29 mouse cellular contexts compared by ENCODE assay signal in the genomic region with DNA sequence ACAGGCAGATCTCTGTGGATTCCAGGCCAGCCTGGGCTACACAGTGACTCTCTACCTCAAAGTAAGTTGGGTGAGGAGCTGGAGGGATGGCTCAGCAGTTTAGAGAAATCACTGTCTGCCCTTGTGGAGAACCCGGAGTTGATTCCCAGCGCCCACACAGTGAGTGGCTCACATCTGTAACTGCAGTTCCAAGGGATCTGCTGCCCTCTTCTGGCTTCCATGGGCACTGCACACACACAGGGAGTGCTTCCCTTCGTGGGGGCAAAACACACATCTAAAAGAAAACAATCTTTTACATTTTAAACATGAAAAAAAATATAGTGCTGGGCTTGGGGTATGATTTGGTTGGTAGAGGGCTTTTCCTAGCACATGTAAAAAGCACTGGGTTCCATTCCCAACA. TPM values are rescaled to one million over a fixed set of nuclear protein-coding genes. Genes with fewer than 3 reads are reported as not detected.
DNase-seq lines count a peak whose midpoint lies in the region; ATAC-seq and TF ChIP-seq lines count a peak whose summit lies in the region.
"Had no signal": no experiment of that assay in that cellular context is flagged by ENCODE, and none has a peak within 500 bp of the region (broad histone marks: within the 10 kb centered on the region; RNA-seq: fewer than 3 reads in every experiment).

No protein-coding gene starts in this region.

- intact Hi-C loops in gastrocnemius, adult 2 months (cut with DNase I), result no loop called here
- intact Hi-C loops in left cerebral cortex, postnatal 36 days (cut with DNase I), result no loop called here

- TF ChIP-seq POLR2A in bone marrow, adult 2 months (IDR thresholded peaks at IDR 0.05; ENCODE audit: borderline replicate concordance, control insufficient read depth, low read depth, low read length), result no peak

- 83% methylated on average over 3 of the region's 3 CpGs for WGBS in liver, postnatal 0 days (ENCODE audit: insufficient replicate concordance)
- WGBS in liver, embryonic 12.5 days (ENCODE audit: insufficient replicate concordance), result 83% methylated on average over 3 of the region's 3 CpGs
- 88% methylated on average over 3 of the region's 3 CpGs for WGBS in bone marrow, adult 2 months

- H3K4me1 ChIP-seq in liver, postnatal 0 days (ENCODE audit: insufficient read depth), result no peaks in the 10 kb centered on the region
- H3K4me1 ChIP-seq in liver, embryonic 12.5 days, result no peaks in the 10 kb centered on the region
- peaks cover 14% of the 10 kb centered on the region for H3K4me1 ChIP-seq in E14TG2a.4 (replicated peaks; ENCODE audit: low read depth, low read length)
- no peaks in the 10 kb centered on the region for H3K4me1 ChIP-seq in bone marrow, adult 2 months (ENCODE audit: control insufficient read depth, insufficient read depth, low read length)
- H3K4me1 ChIP-seq: embryonic facial prominence, embryonic 15.5 days; heart, embryonic 15.5 days; limb, embryonic 12.5 days; liver, embryonic 15.5 days; megakaryocyte, embryonic 14.5 days had no signal

- no peak for TF ChIP-seq EP300 in liver, postnatal 0 days (IDR thresholded peaks at IDR 0.05; ENCODE audit: low read depth)

- no peak overlapping the region for H3K4me3 ChIP-seq in gastrocnemius, adult 2 months
- H3K4me3 ChIP-seq in liver, postnatal 0 days (ENCODE audit: low read depth, low read length), result no peak overlapping the region
- H3K4me3 ChIP-seq in liver, embryonic 12.5 days, result no peak overlapping the region
- H3K4me3 ChIP-seq in E14TG2a.4 (replicated peaks; ENCODE audit: low read length), result no peak overlapping the region
- no peak overlapping the region for H3K4me3 ChIP-seq in bone marrow, adult 2 months (replicated peaks; ENCODE audit: control insufficient read depth, low read depth, low read length)
- H3K4me3 ChIP-seq: embryonic facial prominence, embryonic 15.5 days; heart, embryonic 15.5 days; limb, embryonic 12.5 days; liver, embryonic 15.5 days; megakaryocyte, embryonic 14.5 days; neural tube, embryonic 15.5 days had no signal

- no peak for DNase-seq in gastrocnemius, adult 2 months
- no peak for DNase-seq in gastrocnemius, postnatal 25 days
- no peak for DNase-seq in liver, postnatal 0 days
- no peak for DNase-seq in lung, postnatal 25 days (ENCODE audit: low spot score)
- no peak for DNase-seq in left cerebral cortex, postnatal 36 days (ENCODE audit: low spot score in 2 of 2)
- DNase-seq: adrenal gland, postnatal 25 days; cerebellum, adult 18-20 months; cerebellum, postnatal 36 days; heart, adult 18-20 months; heart, postnatal 4 days; kidney, adult 2 months; kidney, postnatal 25 days; lung, postnatal 14 days; midbrain, embryonic 14.5 days; right cerebral cortex, postnatal 14 days; thymus, postnatal 36 days had no signal

- TF ChIP-seq CTCF in gastrocnemius, adult 2 months (IDR thresholded peaks at IDR 0.05), result peak; percentile 15; the same call in 1 of the 2 replicates
- peak; percentile 24 for TF ChIP-seq CTCF in liver, postnatal 0 days (IDR thresholded peaks at IDR 0.05; ENCODE audit: low read depth)
- peak; percentile 83 for TF ChIP-seq CTCF in E14TG2a.4 (conservative IDR thresholded peaks at IDR 0.05; ENCODE audit: low read length)
- TF ChIP-seq CTCF in bone marrow, adult 2 months (IDR thresholded peaks at IDR 0.05; ENCODE audit: control insufficient read depth, insufficient read depth, low read length), result peak; percentile 35; the same call in 1 of the 2 replicates

- no peaks in the 10 kb centered on the region for H3K36me3 ChIP-seq in liver, postnatal 0 days (replicated peaks; ENCODE audit: insufficient read depth, low read length)
- no peaks in the 10 kb centered on the region; the same call in 1 of the 2 replicates for H3K36me3 ChIP-seq in liver, embryonic 12.5 days
- no peaks in the 10 kb centered on the region for H3K36me3 ChIP-seq in E14TG2a.4 (ENCODE audit: insufficient read depth, low read length)
- H3K36me3 ChIP-seq: embryonic facial prominence, embryonic 15.5 days; heart, embryonic 15.5 days; limb, embryonic 12.5 days; neural tube, embryonic 15.5 days had no signal

- H3K9me3 ChIP-seq in liver, postnatal 0 days (ENCODE audit: low read length), result no peaks in the 10 kb centered on the region
- peaks cover 9% of the 10 kb centered on the region for H3K9me3 ChIP-seq in liver, embryonic 12.5 days (replicated peaks)
- peaks cover 6% of the 10 kb centered on the region for H3K9me3 ChIP-seq in E14TG2a.4 (ENCODE audit: low read length)
- H3K9me3 ChIP-seq: embryonic facial prominence, embryonic 15.5 days; heart, embryonic 15.5 days; liver, embryonic 15.5 days; neural tube, embryonic 15.5 days had no signal

- no peak overlapping the region for H3K27ac ChIP-seq in gastrocnemius, adult 2 months
- H3K27ac ChIP-seq in liver, postnatal 0 days (ENCODE audit: low read depth), result no peak overlapping the region
- no peak overlapping the region for H3K27ac ChIP-seq in liver, embryonic 12.5 days
- H3K27ac ChIP-seq in bone marrow, adult 2 months (ENCODE audit: control insufficient read depth, insufficient read depth, low read depth, low read length, poor library complexity), result no peak overlapping the region
- H3K27ac ChIP-seq: embryonic facial prominence, embryonic 15.5 days; heart, embryonic 15.5 days; limb, embryonic 12.5 days; liver, embryonic 15.5 days; neural tube, embryonic 15.5 days had no signal

- no peak for ATAC-seq in liver, postnatal 0 days
- no peak for ATAC-seq in liver, embryonic 12.5 days
- ATAC-seq: hindbrain, embryonic 16.5 days; Patski had no signal

- no peaks in the 10 kb centered on the region for H3K27me3 ChIP-seq in liver, postnatal 0 days (ENCODE audit: insufficient read depth, low read length)
- H3K27me3 ChIP-seq in liver, embryonic 12.5 days (replicated peaks), result no peaks in the 10 kb centered on the region
- peaks cover 12% of the 10 kb centered on the region; the same call in 1 of the 2 replicates for H3K27me3 ChIP-seq in E14TG2a.4 (ENCODE audit: insufficient read depth, low read length)
- H3K27me3 ChIP-seq: embryonic facial prominence, embryonic 15.5 days; liver, embryonic 15.5 days; neural tube, embryonic 15.5 days had no signal

- H3K4me2 ChIP-seq in liver, postnatal 0 days (ENCODE audit: low read depth, low read length), result no peak overlapping the region
- no peak overlapping the region for H3K4me2 ChIP-seq in liver, embryonic 12.5 days
- H3K4me2 ChIP-seq: embryonic facial prominence, embryonic 15.5 days; heart, embryonic 15.5 days; limb, embryonic 12.5 days; liver, embryonic 15.5 days; neural tube, embryonic 15.5 days had no signal

- H3K9ac ChIP-seq in liver, postnatal 0 days (replicated peaks), result no peak overlapping the region
- no peak overlapping the region for H3K9ac ChIP-seq in liver, embryonic 12.5 days
- H3K9ac ChIP-seq: embryonic facial prominence, embryonic 15.5 days; heart, embryonic 15.5 days; limb, embryonic 12.5 days; liver, embryonic 15.5 days; neural tube, embryonic 15.5 days had no signal

RNA-seq across cellular contexts. Expression of gene Cdhr2, which starts 21.9 kb away (rescaled TPM):
- total RNA-seq in gastrocnemius, adult 2 months (2021), result not detected
- not detected for total RNA-seq in gastrocnemius, postnatal 25 days (2021)
- 7.0 TPM in 2 replicates for polyA plus RNA-seq in liver, postnatal 0 days (2015; fragmentation: Nextera tagmentation; extraction: Ambion mirVana)
- polyA plus RNA-seq in liver, embryonic 12.5 days (2016; fragmentation: Nextera tagmentation; extraction: Ambion mirVana), result 7.7 and 9.9 TPM in 2 replicates
- not detected in 2 replicates for polyA plus RNA-seq in bone marrow, adult 2 months (2011; ENCODE audit: insufficient read depth, insufficient read length, low replicate concordance, missing spikeins)
- under 1 TPM; 0.27 TPM for total RNA-seq in left cerebral cortex, postnatal 36 days (2021)
- total RNA-seq: adrenal gland, postnatal 25 days; CH12.LX; gastrocnemius, adult 8-10 months; heart, adult 18-20 months; heart, postnatal 4 days had no signal
- polyA plus RNA-seq: embryonic facial prominence, embryonic 15.5 days; Patski had no signal

RNA-seq across cellular contexts. Expression of gene Gprin1, which starts 26.5 kb away (rescaled TPM):
- total RNA-seq in gastrocnemius, adult 2 months (2021), result not detected
- total RNA-seq in gastrocnemius, postnatal 25 days (2021), result not detected
- polyA plus RNA-seq in liver, postnatal 0 days (2015; fragmentation: Nextera tagmentation; extraction: Ambion mirVana), result not detected in 2 replicates
- 0.23 and 0.35 TPM in 2 replicates for polyA plus RNA-seq in liver, embryonic 12.5 days (2016; fragmentation: Nextera tagmentation; extraction: Ambion mirVana)
- not detected in 2 replicates for polyA plus RNA-seq in bone marrow, adult 2 months (2011; ENCODE audit: insufficient read depth, insufficient read length, low replicate concordance, missing spikeins)
- total RNA-seq in left cerebral cortex, postnatal 36 days (2021), result 100 to 1,000 TPM; 127 to 128 TPM
- total RNA-seq: CH12.LX; heart, adult 18-20 months had no signal

RNA-seq across cellular contexts. Expression of gene Rnf44, which starts 29.4 kb away (rescaled TPM):
- 10 to 100 TPM; 23.3 to 34.1 TPM for total RNA-seq in gastrocnemius, adult 2 months (2021)
- total RNA-seq in gastrocnemius, postnatal 25 days (2021), result 10 to 100 TPM; 24.8 to 30.6 TPM
- 26.2 and 28.2 TPM in 2 replicates for polyA plus RNA-seq in liver, postnatal 0 days (2015; fragmentation: Nextera tagmentation; extraction: Ambion mirVana)
- 36.8 and 38.4 TPM in 2 replicates for polyA plus RNA-seq in liver, embryonic 12.5 days (2016; fragmentation: Nextera tagmentation; extraction: Ambion mirVana)
- 26.7 and 60.0 TPM in 2 replicates for polyA plus RNA-seq in bone marrow, adult 2 months (2011; ENCODE audit: insufficient read depth, insufficient read length, low replicate concordance, missing spikeins)
- total RNA-seq in left cerebral cortex, postnatal 36 days (2021), result 100 to 1,000 TPM; 160 to 179 TPM

RNA-seq across cellular contexts. Expression of gene Sncb, which starts 43.3 kb away (rescaled TPM):
- total RNA-seq in gastrocnemius, adult 2 months (2021), result not detected
- total RNA-seq in gastrocnemius, postnatal 25 days (2021), result not detected
- polyA plus RNA-seq in liver, postnatal 0 days (2015; fragmentation: Nextera tagmentation; extraction: Ambion mirVana), result not detected in 2 replicates
- not detected in 2 replicates for polyA plus RNA-seq in liver, embryonic 12.5 days (2016; fragmentation: Nextera tagmentation; extraction: Ambion mirVana)
- polyA plus RNA-seq in bone marrow, adult 2 months (2011; ENCODE audit: insufficient read depth, insufficient read length, low replicate concordance, missing spikeins), result not detected in 2 replicates
- total RNA-seq in left cerebral cortex, postnatal 36 days (2021), result 1,000 to 10,000 TPM in 1 of 2 experiments, 100 to 1,000 TPM in 1; 882 to 1,002 TPM
- total RNA-seq: CH12.LX; heart, adult 18-20 months; heart, postnatal 4 days had no signal
- polyA plus RNA-seq: heart, embryonic 15.5 days; limb, embryonic 12.5 days; liver, embryonic 15.5 days; Patski had no signal

Comparison
In these comparisons a context has a peak if more than half of its experiments do, and no peak if none do; other contexts are left out.
1. CTCF ChIP-seq: peak in every context shown above with its lines; median percentile 83 in E14TG2a.4; 35 in bone marrow, adult 2 months; 24 in liver, postnatal 0 days; 15 in gastrocnemius, adult 2 months.
2. RNA of gene Gprin1, which starts 26.5 kb away (total RNA-seq): 127 to 128 TPM in left cerebral cortex, postnatal 36 days; not detected in gastrocnemius, adult 2 months and not detected in gastrocnemius, postnatal 25 days; every median in the first group is over 100 times any median in the second.
3. RNA of gene Rnf44, which starts 29.4 kb away (total RNA-seq): 160 to 179 TPM in left cerebral cortex, postnatal 36 days; 23.3 to 34.1 TPM in gastrocnemius, adult 2 months and 24.8 to 30.6 TPM in gastrocnemius, postnatal 25 days; every median in the first group is over 4 times any median in the second.